Mouse (Mus musculus) lung, postnatal 36 days (tissue): ENCODE results near the gene Psen2.
A peak's percentile ranks its signal among the peaks of the same experiment; 100 is the strongest.

Source experiments
- DNase-seq: peaks from one replicate; pipeline ENCODE4 v3.0.0; 2022; ENCODE audit warnings: mixed read lengths

The Psen2 gene

GRCm38 (mm10) chr1:180263364-180263997 is at the start of gene Psen2:
Gene Psen2 (minus strand): TSS chr1:180263438.
- peak; percentile 78 for DNase-seq

GRCm38 (mm10) chr1:180312792-180313311 is 49.6 kb upstream of the Psen2 start:
- DNase-seq, result no peak

- DNase-seq, result no peak
These were observed 49.0 kb upstream of the Psen2 start for GRCm38 (mm10) chr1:180312286-180312685.

- no peak for DNase-seq
These were observed 45.7 kb upstream of the Psen2 start for GRCm38 (mm10) chr1:180308897-180309296.

- no peak for DNase-seq
These were observed 44.4 kb upstream of the Psen2 start for GRCm38 (mm10) chr1:180307661-180308060.

GRCm38 (mm10) chr1:180306889-180307288 is 43.7 kb upstream of the Psen2 start:
- no peak for DNase-seq

GRCm38 (mm10) chr1:180303600-180303999 is 40.4 kb upstream of the Psen2 start:
- no peak for DNase-seq

GRCm38 (mm10) chr1:180302253-180303120 is 39.2 kb upstream of the Psen2 start:
- DNase-seq, result peak; percentile 75

GRCm38 (mm10) chr1:180300997-180301396 is 37.8 kb upstream of the Psen2 start:
- no peak for DNase-seq

- DNase-seq, result peak; percentile 53
These were observed 37.1 kb upstream of the Psen2 start for GRCm38 (mm10) chr1:180300292-180300691.

GRCm38 (mm10) chr1:180299697-180300096 is 36.5 kb upstream of the Psen2 start:
- no peak for DNase-seq

GRCm38 (mm10) chr1:180296088-180296487 is 32.9 kb upstream of the Psen2 start:
- peak; percentile 55 for DNase-seq

GRCm38 (mm10) chr1:180290358-180290757 is 27.1 kb upstream of the Psen2 start:
- no peak for DNase-seq

- DNase-seq, result no peak
These were observed 26.6 kb upstream of the Psen2 start for GRCm38 (mm10) chr1:180289788-180290187.

GRCm38 (mm10) chr1:180288872-180289468 is 25.7 kb upstream of the Psen2 start:
- no peak for DNase-seq

- no peak for DNase-seq
These were observed 25.0 kb upstream of the Psen2 start for GRCm38 (mm10) chr1:180288227-180288626.

GRCm38 (mm10) chr1:180286081-180286831 is 23.0 kb upstream of the Psen2 start:
- DNase-seq, result no peak

- DNase-seq, result no peak
These were observed 20.9 kb upstream of the Psen2 start for GRCm38 (mm10) chr1:180283813-180284768.

GRCm38 (mm10) chr1:180282581-180282980 is 19.3 kb upstream of the Psen2 start:
- no peak for DNase-seq

- peak; percentile 95 for DNase-seq
These were observed 16.4 kb upstream of the Psen2 start for GRCm38 (mm10) chr1:180279648-180280047.

- peak; percentile 52 for DNase-seq
These were observed 14.3 kb upstream of the Psen2 start for GRCm38 (mm10) chr1:180277563-180277962.
